Mouse (Mus musculus) hematopoietic stem cell, adult 5-6 weeks (primary cell): ENCODE measurements around the gene Ly6g5b. TPM values are rescaled to one million over a fixed set of nuclear protein-coding genes. Genes with fewer than 3 reads are reported as not detected.
A peak's percentile ranks its signal among the peaks of the same experiment; 100 is the strongest.

Source experiments
- ATAC-seq, 2 experiments: fragments of 125-278 bp in 1 of 2; replicated peaks in 1 of 2; 2 replicates each; pipeline ENCODE4 v1.8.0; 2016 to 2017; ENCODE audit warnings: inconsistent platforms in 2 of 2, mild to moderate bottlenecking in 2 of 2, moderate number of reproducible peaks in 2 of 2, low read depth in 1 of 2, moderate TSS enrichment in 1 of 2; ENCODE audit not compliant: low FRiP score in 2 of 2, poor library complexity in 2 of 2, severe bottlenecking in 2 of 2, insufficient read depth in 1 of 2, low TSS enrichment in 1 of 2
- total RNA-seq: library from RNA; stranded (forward); fragments of 172-1452, 232-1000 nt; gene quantifications from 2 replicates; pipeline ENCODE4 v1.2.3, GENCODE M21; 2017

Ly6g5b gene
- 1.6 TPM in 1 of 2 replicates, not detected in the other for total RNA-seq

- ATAC-seq, result peak; percentile 48 to 72
These were observed at the start of gene Ly6g5b for GRCm38 (mm10) chr17:35115046-35116019. Gene Ly6g5b (minus strand): TSS chr17:35115428.

DNA sequence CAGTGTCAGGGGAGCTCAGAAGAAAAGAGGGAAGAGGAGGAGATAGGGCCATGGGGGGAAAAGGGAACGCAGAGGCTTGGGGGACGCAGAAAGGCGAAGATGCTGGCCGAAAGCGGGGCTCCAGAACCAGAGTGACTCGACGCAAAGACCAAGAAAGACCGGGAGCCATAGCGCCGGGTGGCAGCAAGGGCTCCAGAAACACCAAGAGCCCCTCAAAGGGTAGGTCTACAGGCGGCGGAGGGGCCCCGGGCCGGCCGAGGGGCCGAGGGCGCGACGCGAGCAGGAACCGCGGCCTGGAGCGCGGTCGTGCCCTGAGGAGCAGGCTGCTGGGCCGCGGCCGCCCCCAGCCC lies 49.0 kb upstream of the Ly6g5b start:
- ATAC-seq, result no peak

DNA sequence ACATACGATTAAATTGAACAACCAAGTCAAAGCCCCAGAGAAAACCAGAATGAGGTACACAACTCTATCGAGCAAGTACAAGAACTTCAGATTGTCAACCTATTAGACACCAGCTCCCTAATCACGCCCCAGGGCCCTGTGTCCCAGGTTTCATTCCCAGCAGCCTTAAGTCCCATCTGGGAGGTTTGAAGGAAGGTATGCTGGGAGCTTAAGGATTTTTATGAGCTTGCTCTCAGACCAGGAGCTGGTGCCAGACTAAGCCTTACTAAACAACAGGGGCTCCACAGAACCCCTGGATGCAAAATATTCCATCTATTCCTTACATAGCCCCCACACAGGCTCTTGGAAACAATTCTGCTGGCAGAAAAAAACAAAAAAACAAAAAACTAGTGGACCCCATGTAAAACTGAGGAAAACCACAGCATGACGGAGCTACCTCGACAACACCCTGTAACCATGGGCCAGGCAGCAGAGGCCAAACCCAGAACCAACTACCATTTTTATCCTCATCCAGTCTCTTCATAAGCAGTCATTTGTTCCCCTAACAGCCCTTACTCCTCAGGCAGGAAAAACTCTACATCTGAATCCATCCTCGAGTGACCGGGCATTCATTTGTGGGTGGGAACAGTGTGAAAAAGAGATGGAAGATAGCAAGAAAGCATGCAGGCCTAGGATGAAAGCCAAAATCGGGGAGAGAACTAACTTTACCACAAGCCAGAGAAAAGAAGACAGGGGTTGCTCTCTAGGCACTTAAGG lies 48.3 kb upstream of the Ly6g5b start:
- no peak for ATAC-seq

DNA sequence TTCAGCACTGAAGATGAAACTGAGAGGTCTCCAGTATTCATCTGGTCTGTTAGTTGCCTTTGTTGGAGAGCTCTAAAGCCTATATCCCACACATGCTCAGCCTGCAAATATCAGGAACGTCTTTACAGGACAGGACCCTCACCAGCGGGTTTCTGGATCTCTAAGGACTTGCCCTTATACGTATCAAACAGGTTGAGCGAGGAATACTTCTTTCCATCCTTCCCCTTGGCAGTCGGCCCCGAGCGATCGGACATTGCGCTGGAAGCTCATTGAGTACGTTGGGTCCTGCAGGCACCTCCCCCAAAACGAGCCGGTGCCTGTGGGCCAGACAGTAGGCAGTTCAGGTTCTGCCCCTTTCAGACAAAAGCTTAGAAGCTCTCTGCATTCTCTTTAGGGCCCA lies 47.5 kb upstream of the Ly6g5b start:
- ATAC-seq, result no peak

DNA sequence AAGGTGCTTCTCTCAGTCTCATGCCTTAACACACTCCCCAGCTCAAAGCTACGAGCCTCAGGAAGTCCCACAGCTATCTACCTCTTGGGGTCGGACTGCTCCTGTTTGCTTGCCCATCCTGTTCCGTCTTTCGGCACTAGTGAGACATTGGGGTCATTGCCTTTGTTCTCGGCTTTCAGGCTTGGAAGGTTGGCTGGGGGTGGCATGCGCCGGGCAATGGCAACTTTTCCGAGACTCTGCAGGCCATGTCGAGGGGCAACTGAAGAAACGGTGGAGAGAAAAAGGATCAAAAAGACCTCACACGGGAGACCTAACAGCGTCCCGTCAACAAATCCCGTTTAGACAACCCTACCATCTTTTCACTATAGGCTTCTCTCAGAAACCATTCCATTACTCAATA lies 46.9 kb upstream of the Ly6g5b start:
- no peak for ATAC-seq

DNA sequence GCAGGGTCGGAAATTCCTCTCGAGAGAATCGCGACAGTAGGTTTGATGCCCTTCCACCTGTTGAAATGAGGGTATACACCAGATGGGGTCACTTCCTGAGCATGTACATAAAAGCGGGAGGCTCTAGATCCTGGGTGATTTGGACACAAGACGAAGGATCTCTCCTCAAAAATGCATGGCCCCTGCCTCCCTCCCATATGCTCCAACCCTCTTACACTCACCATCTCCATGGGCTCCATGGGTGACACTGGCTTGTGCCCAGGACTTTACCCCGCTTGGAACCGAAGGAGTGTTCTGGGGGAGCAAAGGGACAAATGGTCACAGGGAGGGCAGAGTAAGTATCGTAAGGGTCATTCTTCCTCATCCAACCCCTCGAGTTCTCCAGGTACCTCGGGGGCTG lies 46.2 kb upstream of the Ly6g5b start:
- no peak for ATAC-seq

GRCm38 (mm10) chr17:35159638-35160037 lies 44.4 kb upstream of the Ly6g5b start:
- no peak for ATAC-seq

- ATAC-seq, result no peak
These were observed 43.8 kb upstream of the Ly6g5b start for GRCm38 (mm10) chr17:35158850-35159593.

DNA sequence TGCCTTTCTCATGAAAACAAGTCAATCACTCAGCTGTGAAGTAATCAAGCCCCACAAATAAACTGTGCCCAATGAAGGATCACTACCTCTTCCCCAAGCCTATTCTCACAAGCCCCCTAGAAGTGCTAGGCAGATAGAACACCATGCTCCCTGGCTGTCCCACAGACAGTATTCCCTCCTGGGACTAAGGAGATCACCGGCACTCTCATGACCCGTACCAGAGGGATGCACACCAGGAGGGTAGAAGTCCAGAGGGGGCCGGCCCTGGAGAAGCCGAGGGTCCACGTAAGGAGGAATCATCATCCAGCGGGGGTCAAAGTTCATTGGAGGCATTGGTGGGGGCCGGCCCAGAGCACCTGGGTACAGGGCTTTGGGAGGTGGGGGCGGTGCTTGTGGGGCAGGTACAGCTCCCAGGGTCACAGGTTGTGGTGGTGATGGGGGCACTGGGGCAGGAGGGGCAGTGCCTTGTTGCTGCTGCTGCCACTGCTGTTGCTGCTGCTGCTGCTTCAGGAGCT lies 42.5 kb upstream of the Ly6g5b start:
- no peak for ATAC-seq

GRCm38 (mm10) chr17:35157254-35157653 lies 42.0 kb upstream of the Ly6g5b start:
- ATAC-seq, result no peak

DNA sequence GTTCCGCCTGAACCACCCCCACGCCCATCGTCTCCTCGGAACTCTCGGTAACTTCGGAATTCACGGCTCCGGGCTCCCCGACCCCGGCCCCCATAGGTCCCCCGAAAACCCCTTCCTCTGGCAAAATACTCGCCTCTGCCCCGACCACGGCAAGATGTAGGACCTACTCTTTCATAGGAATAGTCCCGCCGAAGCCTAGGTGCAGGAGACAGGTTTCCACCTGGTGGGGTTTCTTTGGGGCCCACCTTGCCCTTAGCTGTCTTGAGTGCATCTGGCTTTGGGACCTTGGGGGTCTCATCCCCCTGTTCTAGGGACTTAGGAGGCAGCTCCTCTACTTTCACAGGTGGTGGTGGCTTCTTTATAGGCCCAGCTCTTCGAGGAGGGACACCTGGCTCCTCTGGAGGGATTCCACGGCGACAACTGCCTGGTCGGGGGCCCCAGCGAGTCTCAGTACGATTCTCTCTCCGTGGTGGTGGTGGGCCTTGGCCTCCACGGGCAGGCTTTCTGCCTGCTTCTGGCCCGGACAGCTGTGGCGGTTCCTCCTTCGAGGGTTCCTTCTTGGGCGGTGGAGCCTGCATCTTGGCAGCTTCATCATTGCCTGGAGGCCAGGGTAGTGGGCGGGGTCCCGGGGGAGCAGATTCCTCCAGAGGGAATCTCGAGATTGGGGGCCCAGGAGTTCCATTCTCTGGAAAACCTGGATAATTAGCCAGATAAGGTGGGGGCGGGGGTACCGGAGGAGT lies 41.4 kb upstream of the Ly6g5b start:
- no peak for ATAC-seq

DNA sequence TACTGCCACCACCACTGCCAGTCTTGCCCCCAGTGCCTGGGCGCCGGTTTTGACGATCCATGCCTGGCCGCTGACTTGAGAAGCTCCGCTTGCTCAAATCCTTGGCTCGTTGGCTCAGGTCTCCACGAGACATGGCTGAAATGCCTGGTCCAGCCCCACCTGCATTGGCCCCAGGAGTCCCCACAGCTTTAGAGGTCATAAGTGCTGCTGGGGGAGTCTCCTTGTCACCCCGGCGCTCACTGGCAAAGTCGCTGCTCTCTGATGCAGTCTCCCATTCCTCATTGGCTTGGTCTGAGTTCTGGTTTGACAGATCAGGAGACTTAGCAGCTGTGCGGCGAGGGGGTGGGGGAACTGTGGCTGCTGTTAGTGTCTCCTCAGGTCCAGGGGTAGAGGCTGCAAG lies 40.2 kb upstream of the Ly6g5b start:
- ATAC-seq, result no peak

- ATAC-seq, result no peak
These were observed 39.4 kb upstream of the Ly6g5b start for GRCm38 (mm10) chr17:35154616-35155015.

DNA sequence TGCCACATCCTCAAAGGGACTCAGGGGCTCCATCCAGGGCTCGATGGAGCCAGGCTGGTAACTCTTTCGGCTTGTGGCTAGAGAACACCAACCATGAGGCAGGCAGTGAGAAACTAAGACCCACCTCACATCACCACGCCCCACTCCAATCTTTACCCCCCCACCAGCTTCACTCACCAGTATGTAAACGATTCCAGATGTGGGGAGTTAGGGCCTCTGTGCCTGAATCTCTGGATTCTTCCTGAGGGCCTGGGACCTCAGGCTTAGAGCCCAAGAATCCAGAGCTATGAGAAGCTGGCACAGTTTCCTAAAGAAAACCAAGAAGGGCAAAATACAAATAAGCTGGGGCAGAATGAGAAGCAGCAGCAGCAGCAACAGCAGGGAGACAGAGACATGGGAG lies 38.7 kb upstream of the Ly6g5b start:
- no peak for ATAC-seq

- no peak for ATAC-seq
These were observed 37.8 kb upstream of the Ly6g5b start for GRCm38 (mm10) chr17:35153077-35153476.

DNA sequence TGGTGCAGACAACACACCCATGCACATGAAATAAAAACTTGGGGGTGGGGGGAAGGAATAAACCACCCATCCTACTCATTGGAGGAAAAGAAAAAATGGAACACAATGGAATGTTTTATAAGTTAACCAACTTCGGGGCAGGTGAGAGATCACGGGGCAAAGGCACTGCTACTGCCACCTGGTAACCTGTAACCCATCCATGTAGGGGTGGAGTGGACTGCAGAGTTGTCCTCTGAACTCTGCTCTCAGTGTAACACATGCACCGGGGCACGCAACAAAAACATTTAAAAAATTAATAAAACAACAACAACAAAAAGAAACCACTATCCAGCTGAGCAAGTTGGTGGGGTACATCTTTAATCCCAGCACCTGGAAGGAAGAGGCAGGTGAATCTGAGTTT lies 36.9 kb upstream of the Ly6g5b start:
- no peak for ATAC-seq
